Mouse (Mus musculus) yolk sac, embryonic 10.5 days (tissue): ENCODE results near the gene Tmpo.

ENCODE experiments used
- DNase-seq: peaks from one replicate; pipeline ENCODE4 v3.0.0-alpha.2; 2017; ENCODE audit warnings: low spot score

Tmpo gene

DNA sequence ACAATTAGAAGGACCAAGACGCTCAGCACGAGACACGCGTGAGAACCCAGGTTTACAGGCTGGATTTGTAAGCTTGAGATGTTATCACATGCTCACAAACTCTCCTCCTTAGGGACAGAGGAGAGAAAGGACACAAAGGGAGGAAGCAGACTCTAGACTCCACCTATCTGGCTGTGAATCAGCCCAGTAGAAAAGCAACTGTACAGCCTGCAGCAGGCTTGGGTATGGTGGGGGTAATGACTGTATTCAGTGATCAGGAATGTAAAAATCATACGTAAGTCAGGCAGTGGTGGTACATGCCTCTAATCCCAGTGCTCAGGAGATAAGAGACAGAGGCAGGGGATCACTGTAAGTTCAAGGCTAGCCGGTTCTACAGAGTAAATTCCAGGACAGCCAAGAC lies 24.8 kb downstream of the Tmpo start:
- DNase-seq: no peak

DNA sequence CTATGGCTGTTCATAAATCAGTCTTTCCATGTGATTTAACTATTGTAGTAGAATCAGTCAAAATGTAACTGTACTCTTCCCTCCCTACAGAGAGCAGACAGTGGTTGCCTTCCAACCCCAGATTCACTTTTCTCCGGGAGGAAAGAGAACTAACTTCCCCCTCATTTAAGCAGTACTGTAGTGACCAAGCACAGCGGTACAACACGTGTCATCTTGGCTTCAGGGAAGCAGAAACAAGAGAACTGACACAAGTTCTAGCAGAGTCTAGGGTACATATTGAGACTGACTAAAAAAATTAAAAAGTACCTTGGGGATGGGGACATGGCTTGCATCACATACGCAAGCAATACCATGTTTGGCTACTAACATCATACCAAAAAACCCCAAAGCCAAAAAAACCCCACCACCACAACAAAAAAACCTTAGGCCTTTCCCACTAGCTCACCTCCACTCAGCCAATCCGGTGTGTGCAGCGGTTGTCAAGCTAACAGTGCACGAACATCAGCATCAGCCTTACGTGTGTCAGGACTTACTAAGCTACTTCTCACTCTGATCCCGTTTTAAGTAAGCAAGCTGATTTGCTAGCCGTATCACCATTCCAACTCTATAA lies 27.1 kb downstream of the Tmpo start:
- DNase-seq: no peak

DNA sequence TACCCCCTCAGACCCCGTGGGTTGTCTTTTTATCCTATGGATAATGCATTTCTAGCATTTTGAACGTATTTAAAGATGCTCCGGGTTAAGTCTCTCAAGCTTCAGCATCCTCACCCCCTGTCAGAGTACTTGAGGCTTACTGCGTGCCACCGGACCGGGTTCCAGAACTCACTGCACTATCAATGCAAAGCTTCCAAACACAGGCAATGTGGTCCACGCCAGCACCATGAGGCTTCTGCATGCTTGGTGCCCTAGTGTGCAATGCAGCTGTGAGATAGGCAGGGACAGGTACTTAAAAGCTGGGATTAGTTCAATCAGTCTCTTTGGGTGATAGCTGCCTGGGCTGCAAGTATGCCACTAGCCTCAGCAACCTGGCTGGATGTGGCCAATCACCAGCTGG lies 35.7 kb downstream of the Tmpo start:
- DNase-seq: no peak

DNA sequence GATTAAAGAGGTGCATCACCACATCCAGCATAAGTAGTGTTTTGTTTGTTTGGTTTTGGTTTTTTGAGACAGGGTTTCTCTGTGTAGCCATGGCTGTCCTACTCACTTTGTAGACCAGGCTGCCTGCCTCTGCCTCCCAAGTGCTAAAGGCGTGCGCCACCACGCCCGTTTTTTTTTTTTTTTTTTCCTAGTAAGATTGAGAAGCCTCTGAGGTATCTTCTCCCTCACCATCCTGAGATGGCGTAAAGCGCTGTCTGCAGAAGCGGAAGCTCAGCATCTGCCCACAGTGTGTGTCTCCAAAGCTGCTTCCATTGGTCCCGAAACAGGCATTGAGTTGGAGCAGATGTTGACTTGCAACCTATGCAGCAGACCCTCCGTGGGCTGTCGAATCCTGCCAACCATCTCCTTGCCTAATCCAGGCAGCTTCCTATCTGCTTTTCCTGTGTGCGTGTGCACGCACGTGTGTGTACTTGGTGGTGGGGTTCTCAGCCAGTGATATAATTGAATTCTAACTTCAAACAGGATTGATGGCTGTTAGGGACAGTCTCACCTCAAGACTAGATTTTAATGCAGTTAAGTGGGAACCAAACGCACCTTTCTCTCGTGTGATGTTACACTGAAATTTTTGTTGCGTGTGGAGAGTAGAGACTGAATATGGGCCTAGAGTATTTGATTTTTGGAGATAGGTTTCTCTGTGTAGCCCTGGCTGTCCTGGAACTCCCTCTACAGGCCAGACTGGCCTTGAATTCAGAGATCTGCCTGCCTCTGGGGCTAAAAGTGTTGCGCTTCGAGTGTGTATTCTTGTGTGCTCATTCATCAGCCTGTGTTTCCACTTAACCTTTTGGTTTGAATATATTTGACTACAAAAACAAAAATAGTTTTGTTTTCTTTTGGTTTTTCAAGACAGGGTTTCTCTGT lies 37.5 kb downstream of the Tmpo start:
- DNase-seq: no peak

DNA sequence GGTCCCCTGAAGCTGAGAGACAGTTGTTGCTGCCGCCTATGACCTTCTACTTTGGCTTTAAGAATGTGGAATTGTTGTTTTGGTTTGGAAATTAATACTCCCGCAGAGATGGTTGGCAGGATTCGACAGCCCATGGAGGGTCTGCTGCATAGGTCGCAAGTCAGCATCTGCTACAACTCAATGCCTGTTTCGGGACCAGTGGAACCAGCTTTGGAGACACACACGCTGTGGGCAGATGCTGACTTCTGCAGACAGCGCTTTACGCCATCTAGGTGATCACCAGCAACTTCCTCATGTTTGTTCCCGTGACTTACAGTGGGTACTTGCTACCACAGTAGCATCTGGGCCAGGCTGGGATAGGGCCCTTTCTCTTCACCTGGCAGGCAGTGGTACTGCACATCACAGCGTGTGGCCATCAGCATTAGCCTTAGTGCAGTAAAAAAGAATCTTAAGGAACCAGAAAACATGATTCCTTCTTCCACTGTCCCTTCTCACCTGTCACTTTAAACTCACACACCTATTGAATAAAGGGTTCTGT lies 38.4 kb downstream of the Tmpo start:
- DNase-seq: no peak

DNA sequence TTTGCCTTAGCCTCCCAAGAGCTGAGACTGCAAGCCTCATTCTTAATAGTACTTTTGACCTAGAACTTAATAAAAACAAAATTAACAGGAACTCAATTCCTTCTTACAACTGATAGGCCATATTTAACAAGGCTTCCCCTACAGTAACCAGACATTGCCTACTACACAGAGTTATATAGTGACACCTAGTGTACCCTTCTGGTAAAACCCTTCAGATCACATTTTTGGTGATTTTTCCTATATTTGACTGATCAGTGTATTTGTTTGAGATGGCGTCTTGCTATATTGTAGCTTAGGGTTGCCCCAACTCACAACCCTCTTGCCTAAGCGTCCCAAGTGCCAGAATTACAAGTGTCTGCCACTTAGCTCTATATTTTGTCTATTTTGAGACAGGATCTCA lies 39.6 kb downstream of the Tmpo start:
- DNase-seq: no peak

DNA sequence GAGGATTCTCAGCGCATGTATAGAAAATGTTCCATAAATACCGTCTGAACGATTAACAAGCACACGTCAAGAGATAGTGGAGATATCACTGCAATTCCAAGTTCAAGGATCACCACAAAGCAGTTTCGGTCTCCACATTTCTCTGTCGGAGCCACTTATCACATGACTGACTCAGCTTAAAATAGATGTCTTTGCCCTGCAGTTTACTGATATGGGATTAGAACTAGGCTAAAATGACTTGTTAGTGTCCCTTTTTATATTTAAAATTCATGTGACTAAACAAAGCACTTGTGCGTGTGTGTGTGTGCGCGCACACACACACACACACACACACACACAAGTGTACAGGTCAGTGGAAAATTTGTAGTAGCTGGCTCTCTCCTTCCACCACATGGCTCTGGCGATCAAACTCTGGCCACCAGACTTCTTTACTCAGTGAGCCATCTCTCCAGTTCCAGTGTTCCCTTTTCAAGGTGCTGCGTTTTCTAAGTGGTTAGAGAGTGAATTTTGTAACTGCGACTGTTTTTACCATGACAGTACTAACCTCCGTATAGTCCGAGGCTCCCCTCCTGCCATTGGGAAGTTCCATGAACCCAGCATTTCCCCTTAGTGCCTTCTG lies 41.9 kb downstream of the Tmpo start:
- no peak for DNase-seq

DNA sequence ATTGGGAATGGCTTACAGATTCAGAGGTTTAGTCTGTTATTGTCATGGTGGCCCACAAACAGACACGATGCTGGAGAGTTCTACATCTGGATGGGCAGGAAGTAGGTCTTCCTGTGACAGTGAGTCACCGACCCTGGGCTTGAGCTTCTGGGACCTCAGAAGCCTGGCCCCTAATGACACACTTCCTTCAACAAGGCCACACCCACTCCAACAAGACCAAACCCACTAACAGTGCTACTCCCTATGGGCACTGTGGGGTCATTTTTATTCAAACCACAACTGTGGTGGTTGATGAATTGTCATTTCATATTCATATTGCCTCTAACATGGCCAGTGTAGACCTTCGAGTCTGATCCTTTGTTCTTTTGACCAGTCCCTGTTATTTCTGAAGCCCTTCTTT lies 42.8 kb downstream of the Tmpo start:
- DNase-seq: no peak

DNA sequence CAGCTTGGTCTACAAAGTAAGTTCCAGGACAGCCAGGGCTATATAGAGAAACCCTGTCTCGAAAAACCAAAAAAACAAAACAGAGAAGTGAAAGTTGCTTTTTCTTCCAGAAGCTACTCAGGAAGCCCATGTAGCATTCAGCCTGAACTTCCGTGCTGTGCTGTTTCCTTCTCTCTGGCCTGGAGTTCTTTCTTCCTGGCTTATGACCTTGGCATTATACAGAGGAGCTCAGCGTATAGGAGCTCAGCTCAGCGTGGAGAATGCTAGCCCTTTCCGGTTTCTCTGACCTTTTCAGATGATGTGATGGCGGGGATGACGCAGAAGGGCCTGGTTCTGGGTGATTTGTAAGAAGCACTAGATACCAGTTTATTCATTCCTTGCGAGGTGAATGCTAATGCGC lies 43.7 kb downstream of the Tmpo start:
- no peak for DNase-seq

DNA sequence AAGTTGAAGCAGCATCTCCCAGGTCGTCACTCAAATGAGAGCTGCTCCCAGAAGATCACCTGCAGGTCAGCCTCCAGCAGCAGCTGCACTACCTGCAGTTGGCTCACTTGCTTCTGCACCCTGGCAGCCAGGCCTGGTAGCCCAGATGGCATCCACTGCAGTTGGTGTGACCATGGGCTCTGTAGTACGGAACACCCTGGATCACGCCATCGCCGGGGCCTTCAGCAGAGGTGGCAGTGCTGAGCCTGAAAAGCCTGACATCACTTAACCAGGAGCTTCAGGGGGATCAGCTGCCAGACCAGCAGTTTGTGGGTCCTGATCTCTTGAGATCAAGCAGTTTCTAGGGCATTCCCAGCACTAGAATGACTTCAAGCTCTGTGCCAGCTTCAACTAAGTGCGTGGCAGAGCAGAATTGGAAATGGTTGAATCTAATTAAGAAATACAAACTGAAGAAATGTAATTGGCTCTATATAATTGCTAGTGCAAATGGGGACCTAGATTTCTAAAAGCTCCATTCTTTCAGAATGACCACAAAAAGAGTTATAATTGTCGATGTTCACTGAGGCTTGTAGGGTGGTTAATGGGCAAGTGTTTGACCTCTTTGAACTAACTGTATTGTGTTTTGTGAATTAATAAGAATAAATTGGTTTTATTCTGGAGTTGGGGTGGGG lies 45.7 kb downstream of the Tmpo start:
- DNase-seq: no peak

DNA sequence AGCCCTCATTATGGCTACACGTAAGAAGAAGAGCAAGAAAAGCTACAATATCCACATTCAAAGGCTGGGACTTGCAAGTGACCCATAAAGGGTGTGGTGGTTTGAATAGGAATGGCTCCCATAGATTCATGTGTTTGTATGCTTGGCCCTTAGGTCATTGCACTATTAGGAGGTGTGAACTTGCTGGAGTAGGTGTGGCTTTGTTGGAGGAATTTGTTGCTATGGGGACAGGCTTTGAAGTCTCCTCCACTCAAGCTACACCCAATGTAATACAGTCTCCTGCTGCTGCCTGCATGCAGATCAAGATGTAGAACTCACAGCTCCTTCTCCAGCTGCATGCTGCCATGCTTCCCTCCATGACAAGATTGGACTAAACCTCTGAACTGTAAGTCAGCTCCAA lies 49.5 kb downstream of the Tmpo start:
- no peak for DNase-seq

DNA sequence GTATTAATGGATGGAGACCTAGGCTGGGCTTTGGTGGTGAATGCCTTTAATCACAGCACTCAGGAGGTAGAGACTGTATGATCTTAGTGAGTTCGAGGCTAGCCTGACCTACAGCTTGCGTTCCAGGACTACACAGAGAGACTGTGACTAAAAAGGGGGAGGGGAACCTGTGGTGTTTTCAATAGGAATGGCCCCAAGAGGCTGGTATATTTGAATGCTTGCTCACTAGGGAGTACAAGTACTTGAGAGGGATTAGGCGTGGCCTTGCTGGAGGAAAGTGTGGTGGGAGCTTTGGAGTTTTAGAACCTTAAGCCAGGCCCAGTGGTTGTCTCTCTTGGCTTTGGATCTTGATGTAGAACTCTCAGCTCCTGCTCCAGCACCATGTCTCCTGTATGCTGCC lies 50.3 kb downstream of the Tmpo start:
- no peak for DNase-seq

DNA sequence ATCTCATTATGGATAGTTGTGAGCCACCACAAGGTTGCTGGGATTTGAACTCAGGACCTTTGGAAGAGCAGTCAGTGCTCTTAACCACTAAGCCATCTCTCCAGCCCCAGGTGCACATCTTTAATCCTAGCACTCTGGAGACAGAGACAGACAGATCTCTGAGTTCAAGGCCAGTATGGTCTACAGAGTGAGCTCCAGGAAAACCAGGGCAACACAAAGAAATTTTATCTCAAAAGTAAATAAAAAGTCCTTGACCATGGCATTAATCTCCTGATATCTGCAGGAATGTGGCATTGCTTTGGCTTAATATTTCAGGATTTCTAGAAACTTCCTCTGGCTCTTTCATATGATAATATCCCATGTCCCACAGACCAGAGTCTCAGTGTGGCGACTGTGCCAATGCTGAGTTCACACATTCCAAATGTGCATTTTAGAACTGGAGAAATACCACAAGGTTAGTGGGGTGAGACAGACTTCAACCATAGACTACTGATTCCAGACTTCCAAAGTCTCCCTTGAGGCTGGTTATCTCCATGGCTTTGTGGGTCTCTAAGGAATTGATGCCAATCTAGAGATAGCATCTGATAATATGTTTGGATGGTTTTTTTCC lies 52.5 kb downstream of the Tmpo start:
- no peak for DNase-seq

DNA sequence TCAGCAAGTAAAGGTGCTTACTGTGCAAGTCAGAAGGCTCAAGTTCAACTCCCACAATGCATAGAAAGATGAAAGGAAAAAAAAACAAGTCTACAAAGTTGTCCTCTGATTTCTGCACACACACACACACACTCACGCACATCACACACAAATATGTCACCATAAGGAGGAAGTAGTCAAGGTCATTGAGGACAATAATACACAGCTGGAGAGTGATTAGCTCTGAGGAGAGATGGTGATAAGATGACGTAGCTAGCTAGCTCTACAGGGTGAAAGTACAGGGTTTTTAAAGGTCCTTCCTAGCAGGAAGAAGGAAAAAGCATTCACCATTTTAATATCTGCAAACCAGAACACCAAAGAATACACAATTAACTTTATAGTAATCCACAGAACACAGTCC lies 53.7 kb downstream of the Tmpo start:
- DNase-seq: no peak

DNA sequence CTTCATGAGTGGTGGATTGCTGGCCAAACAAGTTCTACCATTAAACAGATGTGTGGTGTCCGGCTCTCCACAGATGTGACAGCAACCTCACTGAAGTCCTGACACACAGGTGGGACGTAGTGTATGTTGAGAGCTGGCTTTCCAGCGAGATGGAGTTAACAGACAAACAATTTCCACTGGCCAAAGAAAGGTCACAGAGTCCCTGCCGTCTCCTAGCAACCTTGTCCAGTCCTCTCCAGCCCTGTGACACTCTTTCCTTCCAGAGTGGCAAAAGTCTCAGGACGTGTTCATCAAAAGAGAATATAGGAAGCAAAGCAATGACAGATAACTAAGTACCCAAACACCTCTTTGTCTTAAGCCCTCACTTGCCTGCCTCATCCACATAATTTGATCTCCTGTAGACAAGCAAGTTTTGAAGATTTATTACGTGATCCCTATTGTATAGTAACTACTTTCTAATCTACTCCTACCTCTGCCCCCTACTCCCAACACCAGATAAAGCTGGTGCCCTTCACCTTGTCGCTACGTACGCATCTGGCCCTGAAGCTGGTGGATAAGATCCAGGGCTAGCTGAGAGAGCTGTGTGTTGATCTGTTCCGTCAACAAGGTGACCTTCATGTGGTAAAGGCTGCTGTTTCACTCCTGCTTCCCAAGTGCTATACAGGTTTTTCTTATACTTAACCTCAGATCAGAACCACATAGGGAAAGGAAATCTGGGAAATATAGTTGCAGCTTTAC lies 54.3 kb downstream of the Tmpo start:
- DNase-seq: no peak

DNA sequence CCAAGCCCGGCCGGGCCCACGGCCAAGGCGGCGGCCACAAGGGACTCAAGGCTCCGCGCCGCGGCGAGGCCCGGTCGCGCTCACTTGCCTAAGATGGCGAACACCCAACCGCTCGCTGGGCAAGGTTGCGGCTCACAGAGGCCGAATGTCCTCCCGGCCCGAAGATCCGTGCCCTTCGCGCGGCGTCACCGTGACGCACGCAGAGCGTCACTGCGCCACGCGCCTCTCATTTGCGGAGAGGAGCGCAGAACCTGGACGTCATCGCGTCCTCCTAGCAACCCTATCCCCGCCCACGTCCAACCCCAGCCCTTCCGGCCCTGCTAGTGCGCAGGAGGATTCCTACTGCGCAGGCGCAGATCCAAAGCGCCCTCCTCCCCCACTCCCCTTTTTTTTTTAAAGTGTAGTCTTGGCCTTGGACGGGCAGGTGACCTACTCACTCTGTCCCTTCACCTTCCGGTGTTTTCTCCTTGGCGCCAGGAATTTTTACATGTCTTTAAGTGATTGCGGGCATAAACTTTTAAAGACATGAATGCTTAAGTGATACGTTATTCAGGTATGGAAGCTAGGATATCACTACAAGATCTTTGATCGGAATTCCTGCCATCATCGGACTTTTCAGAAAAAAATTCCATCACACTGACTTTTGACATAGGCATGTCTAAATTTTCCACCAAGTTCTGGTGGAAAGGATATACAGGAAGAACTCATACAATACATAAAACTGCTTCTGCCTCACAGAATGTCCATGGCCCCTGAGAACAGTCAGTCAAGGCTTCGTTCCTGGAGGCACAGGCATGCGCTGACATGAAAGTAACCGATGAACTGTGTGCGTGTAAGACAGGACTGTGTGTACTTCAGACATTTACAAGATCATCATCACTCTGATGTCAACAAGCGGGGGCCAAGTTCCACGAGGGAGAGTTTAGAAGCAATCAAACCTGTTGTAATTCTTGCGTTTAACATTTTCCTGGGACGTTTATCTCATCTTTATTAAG lies 57.0 kb downstream of the Tmpo start, which contains the start of gene Slc25a3:
Gene Slc25a3 (minus strand): TSS at position 232 of the 995 bp plus-strand sequence.
- peak; percentile 98 for DNase-seq

DNA sequence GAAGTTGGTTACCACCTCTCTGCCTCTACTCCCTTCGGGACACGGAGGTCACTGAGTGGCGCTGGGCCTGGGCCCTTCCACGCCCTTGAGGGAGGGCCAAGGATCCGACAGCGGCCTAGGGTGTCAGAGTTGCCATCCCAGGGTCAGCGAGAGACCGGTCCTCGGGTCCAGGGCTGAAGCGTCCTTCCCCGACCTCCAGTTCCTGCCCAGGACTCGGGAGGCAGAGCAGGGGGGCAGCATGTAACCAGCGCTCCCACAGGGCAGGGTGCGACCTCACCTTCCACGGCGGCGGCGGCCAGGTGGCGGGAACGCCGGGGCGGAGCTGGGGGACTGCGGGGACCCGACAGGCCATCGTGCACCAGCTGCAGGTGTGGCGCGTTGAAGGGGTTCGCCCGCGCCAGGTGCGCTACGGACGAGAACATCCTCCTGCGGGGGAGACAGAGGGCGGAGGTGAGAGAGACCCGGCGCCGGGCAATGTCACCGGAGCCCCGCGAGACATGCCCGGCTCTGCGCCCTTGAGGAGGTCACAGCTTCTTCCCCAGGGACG lies 57.8 kb downstream of the Tmpo start:
- no peak for DNase-seq

DNA sequence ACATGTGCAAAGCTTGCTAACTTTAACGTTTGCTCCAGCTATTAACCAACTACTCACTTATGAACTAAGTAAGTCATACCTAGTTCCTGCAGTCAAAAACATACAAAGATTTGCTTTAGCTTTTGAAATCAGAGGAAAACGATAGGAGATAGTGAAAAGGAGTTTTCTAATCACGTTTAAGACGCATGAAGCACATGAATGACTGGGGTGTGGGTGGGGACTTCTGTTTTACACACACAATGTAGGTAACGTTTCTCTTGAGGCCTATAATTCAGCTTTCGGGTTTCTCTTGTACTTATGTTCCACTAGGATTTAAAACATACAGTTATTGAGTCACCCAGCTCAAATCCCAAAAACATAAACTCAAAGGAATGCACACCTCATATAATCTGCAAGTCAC lies 58.5 kb downstream of the Tmpo start:
- DNase-seq: no peak

DNA sequence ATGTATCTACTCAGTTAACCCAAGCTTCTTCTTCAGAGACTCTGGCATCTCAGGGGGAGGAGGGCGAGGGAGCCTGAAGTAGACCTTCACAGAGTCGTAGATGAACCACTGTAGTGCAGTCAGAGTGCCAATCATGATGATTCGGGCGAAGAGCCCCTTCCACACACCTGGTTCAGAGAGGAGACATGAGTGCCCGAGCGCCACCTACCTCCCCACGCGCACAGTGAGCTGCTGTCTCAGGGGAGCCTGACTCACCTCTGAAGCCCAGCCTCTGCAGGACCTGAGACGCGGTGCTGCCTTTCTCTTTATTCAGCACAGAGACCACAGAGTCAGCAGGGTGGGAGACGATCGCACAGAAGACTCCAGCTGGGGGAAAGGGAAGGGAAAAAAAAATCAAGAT lies 64.2 kb downstream of the Tmpo start:
- no peak for DNase-seq

DNA sequence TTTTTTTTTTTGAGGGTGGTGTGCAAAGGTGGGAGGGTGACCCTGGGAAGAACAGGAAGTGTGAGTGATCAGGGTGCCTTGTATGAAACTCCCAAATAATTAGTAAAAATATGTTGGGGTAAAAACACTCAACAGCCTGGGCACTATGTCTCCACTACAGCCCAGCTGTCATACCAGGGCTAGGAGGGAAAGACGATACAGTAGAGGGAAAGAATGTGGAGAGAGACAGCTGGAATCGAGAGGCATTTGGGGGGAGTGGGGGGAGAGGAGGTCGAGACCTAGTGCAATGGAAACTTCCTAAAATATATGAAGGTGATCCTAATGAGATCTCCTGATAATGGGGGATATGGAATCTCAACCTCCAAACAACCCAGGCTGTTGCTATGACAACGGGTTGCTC lies 71.3 kb downstream of the Tmpo start:
- no peak for DNase-seq
